Mouse (Mus musculus) limb, embryonic 10.5 days (tissue): ENCODE measurements around the gene Gm42742. TPM values are rescaled to one million over a fixed set of nuclear protein-coding genes. Genes with fewer than 3 reads are reported as not detected.

Source experiments
- DNase-seq: peaks from one replicate; pipeline ENCODE4 v3.0.0-alpha.2; 2017; ENCODE audit warnings: low spot score
- H3K27ac ChIP-seq: fragments of 300-500 bp; sonication (generic); 2 replicates; pipeline ENCODE4 v1.5.1; 2016; ENCODE audit warnings: mild to moderate bottlenecking
- H3K27me3 ChIP-seq: fragments of 300-500 bp; sonication (generic); 2 replicates; pipeline ENCODE4 v1.6.1; 2016; ENCODE audit warnings: low read depth, mild to moderate bottlenecking; ENCODE audit not compliant: poor library complexity, severe bottlenecking
- H3K36me3 ChIP-seq: fragments of 300-500 bp; sonication (generic); 2 replicates; pipeline ENCODE4 v1.6.1; 2016; ENCODE audit warnings: mild to moderate bottlenecking, moderate library complexity
- H3K4me1 ChIP-seq: fragments of 300-500 bp; sonication (generic); 2 replicates; pipeline ENCODE4 v1.6.1; 2016
- H3K4me3 ChIP-seq: fragments of 300-500 bp; sonication (generic); 2 replicates; pipeline ENCODE4 v1.5.1; 2016; ENCODE audit warnings: mild to moderate bottlenecking, moderate library complexity
- H3K9me3 ChIP-seq: fragments of 300-500 bp; sonication (generic); replicated peaks from 2 replicates; pipeline ENCODE4 v1.6.1; 2016; ENCODE audit warnings: mild to moderate bottlenecking
- WGBS: fragments of 180-500 bp; shearing (Covaris S2); methylation state at CpG from one replicate; pipeline ENCODE4 v1.1.7; 2016; 5-methylcytosine and 5-hydroxymethylcytosine counted together
- microRNA-seq: library from miRNA; unstranded; fragments of <30 nt; microRNA quantifications from one replicate; pipeline ENCODE4, GENCODE M21; 2017
- polyA plus RNA-seq: library from polyadenylated mRNA; unstranded; fragments of >200 nt; fragmentation: Nextera tagmentation; extraction: Ambion mirVana; gene quantifications from 2 replicates; pipeline ENCODE4 v1.2.1, GENCODE M21; 2016

The Gm42742 gene
- polyA plus RNA-seq, 1 experiment from 2014 or later: 44.7 TPM

DNA sequence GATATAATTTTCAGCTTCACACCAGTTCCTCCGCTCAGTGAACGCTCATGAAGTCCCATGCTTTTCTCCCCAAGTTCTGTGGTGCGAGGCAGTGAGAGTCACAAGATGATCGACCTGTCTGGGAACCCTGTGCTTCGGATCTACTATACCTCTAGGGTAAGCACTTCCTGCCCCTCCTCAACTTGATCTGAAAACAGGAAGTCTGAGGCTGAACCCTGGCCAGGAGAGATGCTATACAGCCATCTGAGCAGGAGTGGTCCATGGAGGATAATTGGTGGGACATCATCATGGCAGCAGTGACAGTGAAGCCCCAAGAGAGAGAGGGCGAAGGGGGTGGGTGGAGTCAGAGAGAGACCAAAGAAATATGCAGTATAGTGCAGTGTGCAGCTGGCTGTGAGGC lies 42.1 kb downstream of the Gm42742 start:
- H3K9me3 ChIP-seq: no peaks in the 10 kb centered on the region
- H3K4me3 ChIP-seq: no peak overlapping the region
- H3K4me1 ChIP-seq: peaks cover 12% of the 10 kb centered on the region
- DNase-seq: no peak
- no peak overlapping the region for H3K27ac ChIP-seq
- WGBS: 95% methylated on average over 6 of the region's 6 CpGs
- H3K27me3 ChIP-seq: no peaks in the 10 kb centered on the region
- H3K36me3 ChIP-seq: peaks cover 43% of the 10 kb centered on the region

DNA sequence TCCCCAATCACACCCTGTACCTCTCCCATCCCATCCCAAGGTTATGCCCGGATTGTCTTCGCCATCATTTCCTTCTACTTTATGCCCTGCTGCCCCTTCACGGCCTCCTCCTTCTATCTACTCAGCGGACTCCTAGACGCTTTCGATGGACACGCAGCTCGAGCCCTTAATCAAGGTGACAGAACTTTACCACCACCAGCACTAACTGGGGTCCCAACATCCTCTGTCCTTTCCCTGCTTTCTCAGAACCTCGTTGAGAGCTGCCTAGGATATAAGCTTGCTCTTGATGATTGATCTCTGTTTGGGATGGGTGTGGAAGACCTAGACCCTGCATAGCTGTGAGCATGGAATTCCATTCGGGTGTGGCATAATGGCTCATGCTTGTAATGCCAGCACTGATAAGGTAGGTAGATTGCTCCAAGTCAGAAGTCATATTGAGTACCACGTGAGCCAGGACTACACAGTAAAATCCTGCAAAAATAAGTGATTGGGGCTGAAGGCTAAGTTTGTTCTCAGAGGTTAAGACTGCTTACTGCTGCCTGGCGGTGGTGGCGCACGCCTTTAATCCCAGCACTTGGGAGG lies 43.9 kb downstream of the Gm42742 start:
- peak overlapping the region; percentile 99 for H3K27ac ChIP-seq
- peak overlapping the region; percentile 100 for H3K4me3 ChIP-seq
- WGBS: 29% methylated on average over 14 of the region's 14 CpGs
- H3K9me3 ChIP-seq: no peaks in the 10 kb centered on the region
- H3K36me3 ChIP-seq: peaks cover 43% of the 10 kb centered on the region
- no peaks in the 10 kb centered on the region for H3K27me3 ChIP-seq
- peaks cover 12% of the 10 kb centered on the region for H3K4me1 ChIP-seq
- no peak for DNase-seq

DNA sequence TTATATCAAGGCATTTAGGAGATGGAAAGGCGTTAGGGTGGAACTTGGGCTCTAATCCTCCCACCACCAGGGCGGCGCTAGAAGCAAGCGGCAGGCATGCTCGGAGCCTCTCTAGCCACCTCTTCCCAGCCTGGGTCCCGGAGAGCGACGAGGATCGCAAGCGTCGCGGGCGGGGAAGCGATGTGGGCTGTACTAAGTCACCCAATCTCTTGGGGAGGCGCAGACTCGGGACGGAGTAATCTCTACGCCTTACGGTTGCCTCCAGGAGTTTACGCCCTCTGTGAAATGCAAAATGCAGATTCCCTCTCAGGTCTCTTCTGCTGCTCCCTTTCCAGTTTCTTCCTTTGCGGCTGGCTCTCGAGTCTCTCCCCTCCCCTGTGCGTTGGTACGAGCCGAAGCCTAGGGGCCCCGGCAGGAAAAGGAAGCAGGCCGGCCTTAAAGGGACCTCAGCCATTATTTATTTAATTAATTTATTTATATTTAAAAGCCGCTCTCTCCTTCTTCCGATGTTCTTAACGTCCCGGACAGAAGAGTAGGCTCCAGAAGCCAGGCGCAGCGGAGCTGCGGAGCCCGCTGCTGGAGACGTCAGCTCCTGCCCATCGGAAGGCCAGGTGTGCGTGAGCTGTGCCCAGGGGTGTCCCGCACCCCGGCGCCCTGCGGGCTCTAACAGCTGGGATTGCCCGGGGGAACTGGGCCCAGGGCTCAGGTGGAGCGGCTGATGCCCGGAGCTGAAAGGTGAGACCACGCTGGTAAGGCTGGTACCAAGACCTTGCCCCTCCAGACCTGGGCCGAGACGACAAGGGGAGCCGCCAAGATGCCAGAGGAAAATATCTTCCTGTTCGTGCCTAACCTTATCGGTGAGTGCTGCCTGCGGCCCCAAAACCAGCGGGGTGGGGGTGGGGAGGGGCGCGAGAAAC lies 44.7 kb downstream of the Gm42742 start, which contains the start of gene Cdiptos:
Gene Cdiptos (minus strand): TSS at position 149 of the 917 bp plus-strand sequence.
- H3K4me3 ChIP-seq: peak within 1 kb of the TSS; percentile 100
- WGBS: under 1% methylated on average over 55 of the region's 55 CpGs
- no peaks in the 10 kb centered on the region for H3K9me3 ChIP-seq
- H3K27me3 ChIP-seq: no peaks in the 10 kb centered on the region
- peak; percentile 100 for DNase-seq
- H3K4me1 ChIP-seq: peaks cover 12% of the 10 kb centered on the region
- H3K36me3 ChIP-seq: peaks cover 36% of the 10 kb centered on the region
- peak within 1 kb of the TSS; percentile 99 for H3K27ac ChIP-seq

DNA sequence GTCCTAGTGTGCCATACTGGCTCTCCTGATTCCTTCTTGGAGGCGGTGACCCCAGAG lies 45.2 kb downstream of the Gm42742 start, which contains the start of gene Cdipt:
Gene Cdipt (plus strand): TSS at position 22 of the 57 bp plus-strand sequence.
- 0% methylated on average over 1 of the region's 1 CpGs for WGBS
- Histone ChIP-seq H3K36me3 (peaks cover 31% of the 10 kb centered on the region), H3K27ac (peak within 1 kb of the TSS; percentile 99), H3K4me1 (peaks cover 12% of the 10 kb centered on the region), H3K9me3 (no peaks in the 10 kb centered on the region), H3K4me3 (peak within 1 kb of the TSS; percentile 100), H3K27me3 (no peaks in the 10 kb centered on the region)
- no peak for DNase-seq

DNA sequence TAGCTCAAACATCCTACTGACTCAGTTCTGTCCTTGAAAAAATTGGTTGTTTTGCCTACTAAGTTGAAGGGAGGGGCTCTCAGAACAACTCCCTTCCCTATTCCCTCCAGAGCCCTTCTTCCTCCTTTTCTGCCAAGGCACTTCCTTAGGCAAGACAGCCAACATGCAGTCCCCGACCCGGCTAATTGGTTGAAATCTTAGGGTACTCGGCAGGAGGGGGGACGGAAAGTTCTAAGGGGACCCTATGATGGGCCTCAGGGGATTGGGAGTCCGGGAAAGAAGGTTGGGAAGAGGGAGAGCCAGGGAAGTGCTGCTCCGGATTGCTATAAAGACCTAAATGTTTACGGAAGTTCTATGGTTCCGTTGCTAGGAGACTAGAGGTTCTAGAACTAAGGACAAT lies 45.4 kb downstream of the Gm42742 start:
- H3K27ac ChIP-seq: peak overlapping the region; percentile 99
- H3K9me3 ChIP-seq: no peaks in the 10 kb centered on the region
- peak overlapping the region; percentile 100 for H3K4me3 ChIP-seq
- WGBS: 11% methylated on average over 8 of the region's 8 CpGs
- DNase-seq: no peak
- peaks cover 12% of the 10 kb centered on the region for H3K4me1 ChIP-seq
- H3K27me3 ChIP-seq: no peaks in the 10 kb centered on the region
- peaks cover 29% of the 10 kb centered on the region for H3K36me3 ChIP-seq

DNA sequence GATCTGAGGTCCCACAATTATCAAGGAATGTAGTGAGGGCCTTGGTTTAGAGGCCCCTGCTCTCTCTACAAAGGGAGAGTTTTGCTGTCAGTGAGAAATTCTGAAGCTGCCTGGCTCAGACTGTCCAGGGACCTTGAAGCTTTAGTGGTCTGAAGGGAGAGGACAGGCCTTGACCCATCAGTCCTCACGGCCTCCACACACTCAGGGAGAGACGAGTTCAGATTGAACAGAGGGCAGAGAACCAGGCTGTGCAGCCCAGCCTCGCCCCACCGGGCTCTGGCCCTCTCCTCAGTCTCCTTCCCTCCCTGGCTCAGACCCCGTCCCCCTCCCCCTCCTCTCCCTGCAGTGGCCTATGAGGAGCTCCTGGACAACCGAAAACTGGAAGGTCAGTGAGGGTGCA lies 53.5 kb downstream of the Gm42742 start:
- 60% methylated on average over 6 of the region's 6 CpGs for WGBS
- Histone ChIP-seq H3K27ac (no peak overlapping the region), H3K36me3 (no peaks in the 10 kb centered on the region), H3K9me3 (no peaks in the 10 kb centered on the region), H3K27me3 (peaks cover 23% of the 10 kb centered on the region), H3K4me3 (no peak overlapping the region), H3K4me1 (0 out of 2 replicates have a peak, but pooled peaks cover 5% of the 10 kb centered on the region)
- no peak for DNase-seq

DNA sequence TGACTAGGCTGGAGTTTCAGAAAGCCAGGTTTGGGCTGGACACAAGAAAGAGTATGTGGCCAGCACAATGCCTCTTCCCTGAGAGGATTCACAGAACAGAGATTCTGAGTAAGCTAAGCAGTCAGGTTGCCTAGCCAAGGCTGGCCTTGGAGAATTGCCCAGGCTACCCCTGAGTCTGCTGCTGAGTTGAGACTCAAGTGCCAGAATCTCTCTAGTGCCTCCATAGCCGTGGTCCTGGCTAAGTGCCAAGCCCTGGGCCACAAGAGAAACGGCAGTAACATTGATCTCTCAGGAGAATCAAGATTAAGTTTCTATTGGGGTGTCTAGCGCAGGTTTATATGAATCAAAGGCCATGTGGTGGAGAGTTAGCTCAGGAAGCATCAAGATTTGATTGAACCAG lies 55.3 kb downstream of the Gm42742 start:
- H3K4me3 ChIP-seq: no peak overlapping the region
- H3K36me3 ChIP-seq: no peaks in the 10 kb centered on the region
- peaks cover 31% of the 10 kb centered on the region for H3K27me3 ChIP-seq
- H3K9me3 ChIP-seq: no peaks in the 10 kb centered on the region
- no peak for DNase-seq
- H3K4me1 ChIP-seq: 0 out of 2 replicates have a peak, but pooled peaks cover 5% of the 10 kb centered on the region
- H3K27ac ChIP-seq: no peak overlapping the region
- WGBS: 87% methylated on average over 3 of the region's 3 CpGs

Small RNAs within 50 kb of the gene (microRNA-seq; reads per million reads assigned to microRNA genes)
- gene Gm44343: not detected

Other genes starting within 250 kb of the Gm42742 start
- 51.7 and 84.9 TPM in 2 replicates for gene Ypel3, start 244.1 kb downstream of the Gm42742 start, polyA plus RNA-seq
- 0.23 and 0.53 TPM in 2 replicates for gene Tbx6, start 239.6 kb downstream of the Gm42742 start, polyA plus RNA-seq
- gene Ppp4c, start 228.6 kb downstream of the Gm42742 start, polyA plus RNA-seq: 450 and 462 TPM in 2 replicates
- 0.20 and 0.21 TPM in 2 replicates for gene Fam57b, start 223.4 kb downstream of the Gm42742 start, polyA plus RNA-seq
- gene 4930451I11Rik, start 189.5 kb downstream of the Gm42742 start, polyA plus RNA-seq: not detected in 2 replicates
- gene Doc2a, start 173.7 kb downstream of the Gm42742 start, polyA plus RNA-seq: 1.0 and 1.9 TPM in 2 replicates
- 51.9 and 57.2 TPM in 2 replicates for gene Hirip3, start 159.1 kb downstream of the Gm42742 start, polyA plus RNA-seq
- 117 and 131 TPM in 2 replicates for gene Ino80e, start 158.7 kb downstream of the Gm42742 start, polyA plus RNA-seq
- gene Taok2, start 136.4 kb downstream of the Gm42742 start, polyA plus RNA-seq: 48.5 and 56.4 TPM in 2 replicates
- gene Tmem219, start 98.2 kb downstream of the Gm42742 start, polyA plus RNA-seq: 15.6 and 16.6 TPM in 2 replicates
- gene Kctd13, start 92.2 kb downstream of the Gm42742 start, polyA plus RNA-seq: 19.5 and 20.3 TPM in 2 replicates
- gene Asphd1, start 71.5 kb downstream of the Gm42742 start, polyA plus RNA-seq: 0.11 TPM in 1 of 2 replicates, not detected in the other
- gene Sez6l2, start 70.5 kb downstream of the Gm42742 start, polyA plus RNA-seq: 0.10 and 0.20 TPM in 2 replicates
- gene Cdipt, start 45.2 kb downstream of the Gm42742 start, polyA plus RNA-seq: 89.4 and 99.5 TPM in 2 replicates
- gene Cdiptos, start 45.0 kb downstream of the Gm42742 start, polyA plus RNA-seq: 0.81 and 1.0 TPM in 2 replicates
- gene Mvp, start 6.5 kb downstream of the Gm42742 start, polyA plus RNA-seq: 3.3 and 4.0 TPM in 2 replicates
- gene Pagr1b, start 4.6 kb downstream of the Gm42742 start, polyA plus RNA-seq: 0.90 TPM in 1 of 2 replicates, not detected in the other
- gene Pagr1a, start 3.7 kb downstream of the Gm42742 start, polyA plus RNA-seq: 88.5 and 95.0 TPM in 2 replicates
- 2.9 and 4.4 TPM in 2 replicates for gene Prrt2, start 114 bp upstream of the Gm42742 start, polyA plus RNA-seq
- gene Maz, start 5.9 kb upstream of the Gm42742 start, polyA plus RNA-seq: 86.0 and 88.1 TPM in 2 replicates
- gene Kif22, start 21.4 kb upstream of the Gm42742 start, polyA plus RNA-seq: 215 and 219 TPM in 2 replicates
- not detected in 2 replicates for gene Zg16, start 66.2 kb upstream of the Gm42742 start, polyA plus RNA-seq
- 0.36 and 0.86 TPM in 2 replicates for gene AI467606, start 70.3 kb upstream of the Gm42742 start, polyA plus RNA-seq
- 1.7 TPM in 2 replicates for gene Qprt, start 101.1 kb upstream of the Gm42742 start, polyA plus RNA-seq
- 0.09 and 0.18 TPM in 2 replicates for gene Spn, start 116.7 kb upstream of the Gm42742 start, polyA plus RNA-seq
- gene Cd2bp2, start 175.0 kb upstream of the Gm42742 start, polyA plus RNA-seq: 85.9 and 94.0 TPM in 2 replicates
- gene Tbc1d10b, start 187.4 kb upstream of the Gm42742 start, polyA plus RNA-seq: 32.1 and 34.8 TPM in 2 replicates
- 8.8 and 13.1 TPM in 2 replicates for gene Mylpf, start 187.8 kb upstream of the Gm42742 start, polyA plus RNA-seq
- 74.2 and 74.9 TPM in 2 replicates for gene Zfp553, start 212.0 kb upstream of the Gm42742 start, polyA plus RNA-seq
- 27.0 and 29.9 TPM in 2 replicates for gene Sept1, start 212.0 kb upstream of the Gm42742 start, polyA plus RNA-seq
- 70.6 and 73.6 TPM in 2 replicates for gene Zfp771, start 223.2 kb upstream of the Gm42742 start, polyA plus RNA-seq
- 340 and 453 TPM in 2 replicates for gene Dctpp1, start 239.6 kb upstream of the Gm42742 start, polyA plus RNA-seq